Mouse (Mus musculus): ENCODE results near the gene Faim2.

The Faim2 gene

GRCm38 (mm10) chr15:99505324-99506095 is 22.5 kb downstream of the Faim2 start:
- CTCF ChIA-PET, result no interaction called here

- CTCF ChIA-PET, result no interaction called here
Measured at GRCm38 (mm10) chr15:99503256-99503655, 24.7 kb downstream of the Faim2 start.

GRCm38 (mm10) chr15:99502311-99502831 is 25.6 kb downstream of the Faim2 start:
- CTCF ChIA-PET, result no interaction called here

GRCm38 (mm10) chr15:99501292-99502260 is 26.4 kb downstream of the Faim2 start:
- CTCF ChIA-PET, result no interaction called here

- CTCF ChIA-PET, result interaction anchor here (0.7 kb wide), 1 partner anchor 318 kb away, joined by 8 read pairs; no protein-coding TSS in a partner anchor
Measured at GRCm38 (mm10) chr15:99500320-99500719, 27.6 kb downstream of the Faim2 start.

GRCm38 (mm10) chr15:99499726-99500125 is 28.2 kb downstream of the Faim2 start:
- CTCF ChIA-PET, result interaction anchor here (0.7 kb wide), 1 partner anchor 318 kb away, joined by 8 read pairs; no protein-coding TSS in a partner anchor

GRCm38 (mm10) chr15:99498781-99499180 is 29.2 kb downstream of the Faim2 start:
- CTCF ChIA-PET, result interaction anchor here (0.6 kb wide), 1 partner anchor 8 kb away, joined by 5 read pairs; no protein-coding TSS in a partner anchor

- CTCF ChIA-PET, result no interaction called here
Measured at GRCm38 (mm10) chr15:99498356-99498755, 29.6 kb downstream of the Faim2 start.

- CTCF ChIA-PET, result no interaction called here
Measured at GRCm38 (mm10) chr15:99497527-99498242, 30.3 kb downstream of the Faim2 start.

GRCm38 (mm10) chr15:99497061-99497460 is 30.9 kb downstream of the Faim2 start:
- CTCF ChIA-PET, result no interaction called here

- CTCF ChIA-PET, result no interaction called here
Measured at GRCm38 (mm10) chr15:99484745-99485144, 43.2 kb downstream of the Faim2 start.

GRCm38 (mm10) chr15:99475814-99476213 is 52.2 kb downstream of the Faim2 start:
- CTCF ChIA-PET, result interaction anchor here (0.6 kb wide), 1 partner anchor 216 kb away, joined by 5 read pairs; no protein-coding TSS in a partner anchor

GRCm38 (mm10) chr15:99474576-99474926 is 53.4 kb downstream of the Faim2 start, which contains the start of gene Bcdin3d:
Gene Bcdin3d (minus strand): TSS chr15:99474730.
- CTCF ChIA-PET, result no interaction called here

GRCm38 (mm10) chr15:99473801-99474575 is 54.0 kb downstream of the Faim2 start:
- CTCF ChIA-PET, result interaction anchor here (0.7 kb wide), 1 partner anchor 650 kb away, joined by 3 read pairs; no protein-coding TSS in a partner anchor

- CTCF ChIA-PET, result no interaction called here
Measured at GRCm38 (mm10) chr15:99472972-99473371, 55.0 kb downstream of the Faim2 start.

GRCm38 (mm10) chr15:99471677-99472063 is 56.3 kb downstream of the Faim2 start:
- CTCF ChIA-PET, result interaction anchor here (0.5 kb wide), 1 partner anchor 94 kb away, joined by 3 read pairs; no protein-coding TSS in a partner anchor

- CTCF ChIA-PET, result interaction anchor here (0.6 to 0.7 kb wide), 2 partner anchors 33 to 138 kb away, joined by 3 to 4 read pairs; no protein-coding TSS in a partner anchor
Measured at GRCm38 (mm10) chr15:99470971-99471676, 56.8 kb downstream of the Faim2 start.

GRCm38 (mm10) chr15:99470224-99470761 is 57.7 kb downstream of the Faim2 start:
- CTCF ChIA-PET, result interaction anchor here (0.5 to 0.7 kb wide), 4 partner anchors 13 to 219 kb away, joined by 3 to 4 read pairs (median 4); partner anchors contain the start of gene Nckap5l

- CTCF ChIA-PET, result interaction anchor here (0.7 kb wide), 1 partner anchor 12 kb away, joined by 3 read pairs; the partner anchor contains the start of gene Nckap5l
Measured at GRCm38 (mm10) chr15:99469736-99470135, 58.2 kb downstream of the Faim2 start.

All from spleen, embryonic (tissue).